Mouse (Mus musculus) layer of hippocampus, adult 18-20 months (tissue): Measurements from ENCODE around the gene Cblb. TPM values are rescaled to one million over a fixed set of nuclear protein-coding genes. Genes with fewer than 3 reads are reported as not detected.

Experiments
- DNase-seq, 2 experiments: peaks; one replicate each; pipeline ENCODE4 v3.0.0; 2022; ENCODE audit warnings: low spot score in 2 of 2
- total RNA-seq, 2 experiments: library from RNA; stranded (reverse); gene quantifications; 2 replicates each; pipeline ENCODE4 v1.2.3; 2021

Gene Cblb
- total RNA-seq, 2 experiments from 2014 or later = 35.2 to 35.3 TPM

DNA sequence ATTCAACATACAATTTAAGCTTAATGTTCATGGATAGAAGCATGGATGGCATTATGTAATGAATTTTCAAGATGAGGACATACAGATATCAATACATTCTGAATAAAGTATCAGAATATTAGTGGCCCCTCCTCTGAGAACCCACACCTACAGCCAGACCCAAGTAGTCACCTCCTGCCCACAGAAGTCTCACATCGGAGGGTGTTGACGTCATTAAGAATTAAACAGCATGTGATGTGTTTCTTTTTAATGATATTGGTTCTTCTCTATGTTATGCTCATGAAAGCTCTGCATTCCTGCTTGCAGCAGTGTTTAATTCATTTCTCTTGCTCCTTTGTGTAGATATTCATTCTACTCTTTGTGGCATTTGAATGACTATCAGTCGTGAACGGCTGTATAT, 94.9 kb downstream of the Cblb start:
- no peak for DNase-seq

DNA sequence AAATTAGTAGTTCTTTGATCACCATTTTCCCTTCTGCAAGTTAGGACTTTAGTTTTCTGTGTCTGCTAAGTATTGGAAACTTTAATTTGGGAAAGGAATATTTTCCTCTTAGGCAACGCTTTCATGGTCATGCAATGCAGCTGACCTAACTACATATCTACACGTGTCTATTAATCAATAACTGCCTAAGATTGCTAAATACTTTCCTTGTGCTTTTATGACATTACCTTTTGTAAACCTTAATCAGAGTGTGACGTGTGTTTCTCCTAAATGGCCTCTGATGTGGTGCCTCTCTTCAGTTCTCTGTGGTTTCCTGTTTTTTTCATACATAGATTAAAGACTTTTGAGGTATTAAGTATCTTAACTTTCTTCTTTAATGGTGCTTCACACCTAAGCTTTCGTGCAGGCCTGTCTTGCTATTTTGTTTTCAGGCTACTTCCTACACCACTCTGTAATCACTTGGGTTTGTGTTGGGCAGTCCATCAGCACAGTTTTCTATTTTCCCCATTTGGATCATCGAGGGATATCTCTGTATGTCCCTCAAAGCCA, 98.4 kb downstream of the Cblb start:
- no peak for DNase-seq

DNA sequence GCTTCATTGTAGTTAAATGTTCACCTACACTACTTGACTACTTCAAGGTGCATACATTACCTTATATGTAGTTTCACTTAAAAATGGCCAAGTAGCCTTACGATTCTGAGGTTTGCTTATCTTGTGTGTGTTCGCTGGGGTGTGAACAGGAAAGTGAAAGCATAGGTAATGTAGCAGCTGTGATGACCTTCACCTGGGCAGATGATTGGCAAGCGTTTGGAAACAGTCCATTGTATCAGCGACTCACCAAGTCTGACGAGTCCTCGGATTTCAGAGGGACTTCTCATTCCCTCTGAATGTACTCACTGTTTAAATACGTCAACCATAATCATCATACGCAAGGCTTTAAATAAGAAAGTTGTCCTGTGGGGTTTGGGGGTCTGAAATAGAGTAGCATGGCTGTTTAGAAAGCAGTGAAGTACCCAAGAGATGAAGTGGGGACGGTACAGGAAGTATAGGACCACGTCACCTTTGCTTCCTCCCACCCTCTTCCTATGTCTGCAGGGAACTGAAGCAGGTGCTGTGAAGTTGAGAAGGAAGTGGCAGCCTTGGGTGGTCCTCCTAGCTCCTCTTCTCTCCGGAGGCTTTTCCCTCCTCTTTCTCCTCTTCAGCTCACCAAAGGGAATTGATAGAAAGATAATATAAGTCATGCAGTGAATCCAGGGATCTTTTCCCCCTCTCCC, 101.9 kb downstream of the Cblb start:
- DNase-seq = no peak

DNA sequence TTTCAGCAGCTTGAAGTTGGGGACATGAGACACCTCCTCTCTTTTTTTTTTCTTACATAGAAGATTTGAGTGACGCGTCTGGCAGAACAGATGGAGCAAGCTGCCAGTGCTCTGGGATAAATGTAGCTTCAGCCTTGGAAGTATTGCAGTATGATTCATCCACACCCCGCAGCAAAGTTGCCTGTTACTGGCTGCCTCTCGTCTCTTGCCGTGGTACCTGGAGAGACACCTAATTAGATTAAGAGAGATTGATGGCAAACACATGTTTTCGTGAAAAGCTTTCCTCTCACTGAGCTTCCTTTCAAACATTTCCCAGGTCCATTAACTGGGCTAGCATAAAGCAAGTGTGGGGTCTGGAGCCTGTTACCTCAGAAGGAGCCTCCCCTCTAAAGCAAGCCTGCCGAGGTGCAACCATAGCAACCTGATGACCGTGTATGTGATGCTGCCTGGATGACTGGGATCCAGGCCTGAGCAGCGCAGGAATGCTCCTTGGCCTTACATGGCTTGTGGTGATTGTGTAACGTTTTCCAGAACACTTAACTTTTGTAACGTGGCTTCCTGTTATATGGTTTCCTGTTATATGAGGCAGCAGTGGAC, 103.7 kb downstream of the Cblb start:
- DNase-seq = peak; percentile 78 to 87

DNA sequence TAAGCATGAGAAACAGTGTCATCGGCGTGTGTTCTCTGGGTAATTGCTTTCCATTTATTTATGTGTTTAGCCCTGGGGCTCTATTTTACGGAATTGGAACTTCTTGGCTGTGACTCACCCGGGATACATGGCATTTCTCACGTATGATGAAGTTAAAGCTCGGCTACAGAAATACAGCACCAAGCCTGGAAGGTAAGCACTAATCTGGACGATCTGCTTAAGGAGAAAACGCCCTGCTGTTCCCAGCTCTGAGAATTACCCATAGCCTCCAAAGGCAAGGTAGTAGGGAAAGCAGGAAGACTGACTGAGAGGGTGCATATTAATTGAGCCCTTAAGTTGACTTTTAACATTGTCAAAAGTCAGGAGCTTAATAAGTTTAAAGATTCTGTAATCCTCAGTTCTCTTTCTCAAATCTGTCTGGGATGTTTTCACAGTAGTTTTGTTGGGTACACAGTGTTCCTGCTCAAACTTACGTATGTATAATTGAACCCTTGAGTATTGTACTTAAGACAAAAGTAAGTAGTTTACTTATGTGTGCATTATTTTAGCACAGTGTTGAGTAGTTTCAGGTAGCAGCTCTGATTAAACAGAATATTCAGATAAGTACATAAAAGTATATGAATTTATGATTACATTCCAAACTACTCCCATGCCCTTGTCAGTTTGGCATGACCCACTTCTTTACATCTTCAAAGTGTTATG, 104.8 kb downstream of the Cblb start:
- no peak for DNase-seq

DNA sequence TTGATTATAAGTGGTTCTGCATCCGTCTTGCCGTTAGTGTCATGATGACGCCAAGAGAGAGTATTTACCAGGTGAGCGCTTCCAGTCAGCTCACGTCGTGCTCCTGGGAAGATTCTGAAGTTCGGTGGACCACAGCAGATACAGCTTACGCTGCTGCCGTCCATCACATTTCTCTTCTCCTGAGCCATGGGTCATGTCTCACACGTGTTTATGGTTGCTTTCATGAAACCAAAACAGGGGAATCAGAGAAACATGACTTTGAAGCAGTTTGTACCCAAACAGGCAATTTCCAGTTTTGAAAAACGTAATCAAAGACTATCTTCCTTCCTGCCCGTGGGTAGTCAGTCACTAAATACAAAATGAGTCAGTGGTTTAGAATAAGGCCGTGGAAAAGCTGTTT, 112.1 kb downstream of the Cblb start:
- no peak for DNase-seq

DNA sequence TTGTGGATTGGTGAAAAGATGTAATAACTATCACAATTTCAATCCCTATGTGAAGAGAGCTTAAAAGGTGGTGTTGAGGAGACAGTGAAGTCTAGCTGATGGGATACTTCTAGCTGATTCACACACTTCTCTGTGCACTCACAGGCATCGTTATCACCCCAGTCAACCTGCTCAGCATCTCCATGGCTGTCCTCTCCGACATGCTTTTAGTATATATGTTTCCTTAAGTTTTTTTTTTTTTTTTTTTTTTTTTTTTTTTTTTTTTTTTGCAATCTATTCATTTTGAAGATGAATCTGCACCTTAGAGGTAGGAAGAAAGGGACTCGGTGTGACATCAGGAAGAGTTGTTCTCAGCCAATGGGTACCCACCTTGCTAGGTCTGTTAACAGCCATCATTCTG, 112.8 kb downstream of the Cblb start:
- no peak for DNase-seq

DNA sequence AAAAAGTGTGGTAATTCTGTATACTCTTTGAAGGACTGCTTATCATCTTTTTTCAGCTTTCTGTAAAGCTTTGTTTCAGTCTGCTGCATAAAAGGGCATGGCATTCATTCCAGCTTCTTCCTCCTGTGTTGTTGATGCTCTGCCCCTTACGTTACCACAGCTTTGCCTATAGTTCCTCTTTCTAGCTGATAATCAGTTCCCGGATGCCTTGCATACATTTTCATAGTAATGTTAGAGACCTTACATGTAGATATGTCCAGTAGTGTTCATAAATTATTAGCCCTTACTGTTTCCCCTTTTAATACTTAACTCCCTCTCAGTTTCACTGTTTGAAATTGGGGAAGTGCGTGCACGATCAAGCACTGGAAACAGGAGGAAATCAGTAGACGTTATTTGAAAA, 113.8 kb downstream of the Cblb start:
- DNase-seq = no peak

DNA sequence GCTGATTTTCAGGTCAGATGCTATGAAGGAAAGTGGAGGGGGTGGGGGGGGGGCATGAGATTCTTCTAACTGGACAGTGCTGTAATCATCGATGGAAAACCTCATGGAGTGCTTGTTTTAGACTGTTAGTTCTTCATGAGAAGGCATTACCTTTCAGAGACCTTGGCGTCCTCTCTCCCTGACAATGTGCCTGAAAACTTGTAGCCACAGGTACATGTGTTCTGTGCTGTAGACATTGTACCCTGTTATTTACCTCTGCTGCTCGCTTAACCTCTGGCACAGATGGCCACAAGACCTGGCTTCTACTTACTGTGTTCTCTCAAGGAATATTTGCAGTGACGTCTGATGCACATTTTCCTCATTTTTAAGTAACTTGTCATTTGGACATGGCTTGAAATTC, 114.5 kb downstream of the Cblb start:
- DNase-seq = no peak

DNA sequence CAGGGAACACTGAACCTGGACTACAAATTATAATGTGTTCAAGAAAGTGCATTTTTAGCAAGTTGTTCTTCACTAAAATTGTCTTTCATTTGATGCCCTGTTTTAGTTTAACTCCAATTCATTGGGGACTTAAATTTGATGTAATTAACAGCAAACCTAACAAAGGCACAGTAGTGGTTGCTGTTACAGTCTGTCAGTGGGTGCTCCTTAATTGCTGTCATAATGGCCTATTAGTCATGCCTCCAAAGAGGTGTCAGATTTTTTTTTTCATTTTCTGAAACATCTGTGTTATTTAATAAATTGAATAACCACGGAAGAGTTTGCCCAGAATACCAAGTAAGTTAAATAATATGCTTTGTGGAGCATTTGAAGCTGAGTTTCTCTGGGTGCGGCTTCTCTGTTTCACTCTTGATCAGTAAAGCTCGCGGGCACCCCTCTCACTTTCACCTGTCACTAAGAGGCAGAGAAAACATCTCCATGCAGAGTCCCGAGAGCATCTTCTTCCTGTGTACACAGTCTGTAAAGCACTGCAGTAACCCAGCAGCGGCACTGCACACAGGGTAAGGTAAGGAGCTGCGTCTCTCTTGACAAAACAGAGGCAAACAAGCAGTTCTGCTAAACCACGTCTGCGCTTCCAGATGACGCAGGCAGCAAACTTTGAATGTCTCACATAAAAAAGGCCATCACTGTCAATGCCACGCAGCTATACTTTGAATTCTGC, 116.1 kb downstream of the Cblb start:
- DNase-seq = no peak

DNA sequence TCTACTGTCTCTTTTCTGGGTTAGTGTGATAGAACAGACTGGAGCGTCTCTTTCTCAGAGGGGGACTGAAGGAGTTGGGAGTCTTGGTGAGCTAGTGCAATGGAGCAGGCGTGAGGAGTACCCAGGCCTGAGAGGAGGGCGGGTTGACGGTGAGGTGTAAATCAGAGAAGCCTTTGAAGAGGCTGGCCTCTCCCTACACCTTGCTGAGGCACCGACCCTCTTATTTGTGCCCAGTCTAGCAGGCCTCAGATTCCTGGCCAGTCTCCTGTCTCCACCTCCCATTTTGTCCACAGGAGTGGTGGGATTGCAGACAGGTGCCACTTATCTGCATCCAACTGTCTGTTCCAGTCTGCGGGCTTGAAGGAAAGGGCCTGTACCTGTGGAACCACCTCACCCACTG, 117.0 kb downstream of the Cblb start:
- no peak for DNase-seq

DNA sequence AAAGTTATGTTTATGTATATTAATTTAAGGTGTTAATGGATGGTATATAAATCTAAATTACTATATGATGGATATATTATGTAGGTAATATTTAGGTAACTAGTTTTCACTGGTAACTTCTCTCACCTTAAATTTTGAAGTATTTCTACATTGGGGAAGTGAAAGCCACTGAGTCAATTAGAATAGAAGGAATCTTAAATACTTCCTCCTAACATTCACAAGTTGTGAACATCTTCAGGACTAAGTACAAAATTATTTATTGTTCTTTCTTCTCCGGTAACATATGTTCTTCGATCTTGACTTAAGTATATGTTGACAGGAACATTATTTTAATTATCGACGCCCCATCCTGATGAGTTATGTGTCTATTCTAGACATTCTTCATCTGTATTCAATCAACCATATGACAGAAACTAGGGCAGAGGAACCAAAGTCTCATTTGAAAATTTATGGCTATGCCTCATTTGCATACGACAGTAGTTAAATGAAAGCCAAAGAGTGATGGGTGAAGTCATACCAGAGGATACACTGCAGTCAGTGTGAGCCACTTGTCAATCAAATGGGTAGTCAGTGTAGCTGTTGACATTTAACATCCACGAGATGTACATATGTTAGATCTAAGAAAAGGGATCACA, 118.2 kb downstream of the Cblb start:
- DNase-seq = no peak

DNA sequence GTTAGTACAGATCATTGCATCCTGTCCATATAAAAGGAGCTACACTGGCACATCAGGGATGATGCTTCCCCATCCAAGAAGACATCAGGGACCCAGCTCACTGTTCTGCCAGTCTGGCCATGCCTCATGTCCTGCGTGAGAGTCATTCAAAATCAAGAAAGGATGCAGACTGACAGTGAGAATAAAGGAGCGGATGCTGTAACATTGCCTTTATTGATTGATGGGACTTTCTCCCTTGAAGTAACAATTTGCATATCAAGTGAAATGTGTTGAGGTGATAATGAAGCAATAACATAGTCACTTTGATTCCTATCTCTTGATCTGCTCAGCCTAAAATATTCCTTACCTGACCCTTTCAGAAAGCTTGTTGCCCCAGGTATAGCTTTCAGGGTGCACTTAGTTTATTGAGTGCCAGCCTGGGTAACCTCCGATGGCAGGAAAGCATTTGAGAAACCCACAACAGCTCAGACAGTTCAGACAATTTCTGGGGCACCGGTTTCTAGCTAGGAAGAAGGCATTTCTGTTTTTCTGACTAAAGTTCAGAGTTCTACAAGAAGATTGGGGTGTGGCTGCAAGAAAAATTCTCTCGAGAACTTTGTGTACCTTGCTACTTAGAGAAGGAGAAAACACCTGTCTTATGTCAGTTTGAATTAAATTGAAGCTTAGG, 124.1 kb downstream of the Cblb start:
- DNase-seq = no peak

DNA sequence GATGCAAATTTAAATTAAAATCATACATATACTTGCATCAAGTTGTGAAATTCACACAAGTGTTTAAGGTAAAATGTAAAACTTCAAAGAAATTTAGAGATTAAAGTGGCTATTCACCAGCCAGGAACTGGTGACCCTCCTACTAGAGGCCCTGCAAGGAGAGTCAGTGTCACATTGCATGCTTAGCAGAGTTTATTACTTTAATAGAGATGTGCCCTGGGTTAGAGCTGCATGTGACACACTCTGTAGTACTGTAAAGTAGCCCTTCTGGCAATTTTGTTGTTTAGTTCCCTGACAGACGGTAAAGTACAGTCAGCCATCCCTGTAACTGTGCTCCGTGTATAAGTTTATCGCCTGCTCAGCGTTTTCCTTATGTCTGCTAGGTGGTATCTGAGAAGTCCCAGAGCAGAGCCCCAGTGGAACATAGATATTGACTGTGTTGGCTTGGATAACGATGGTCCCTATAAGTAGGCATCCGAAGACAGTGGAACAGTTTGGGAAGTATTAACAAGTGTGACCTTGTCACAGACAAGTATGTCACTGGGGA, 129.0 kb downstream of the Cblb start:
- no peak for DNase-seq

DNA sequence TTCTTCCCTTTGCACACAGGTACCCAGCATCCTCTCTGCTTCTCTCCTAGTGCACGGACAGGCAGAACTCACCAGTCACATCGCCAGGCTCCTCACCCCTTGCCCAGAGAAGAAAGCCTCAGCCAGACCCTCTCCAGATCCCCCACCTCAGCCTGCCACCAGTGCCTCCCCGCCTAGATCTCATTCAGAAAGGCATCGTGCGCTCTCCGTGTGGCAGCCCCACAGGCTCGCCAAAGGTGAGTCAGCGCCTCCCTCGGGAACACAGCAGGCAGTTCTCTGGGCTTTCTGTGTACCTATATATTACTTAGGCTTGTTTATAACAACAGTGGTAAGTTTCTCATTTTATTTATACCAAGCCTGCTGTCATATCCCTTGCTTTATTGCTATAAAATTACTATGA, 133.2 kb downstream of the Cblb start:
- DNase-seq = no peak

DNA sequence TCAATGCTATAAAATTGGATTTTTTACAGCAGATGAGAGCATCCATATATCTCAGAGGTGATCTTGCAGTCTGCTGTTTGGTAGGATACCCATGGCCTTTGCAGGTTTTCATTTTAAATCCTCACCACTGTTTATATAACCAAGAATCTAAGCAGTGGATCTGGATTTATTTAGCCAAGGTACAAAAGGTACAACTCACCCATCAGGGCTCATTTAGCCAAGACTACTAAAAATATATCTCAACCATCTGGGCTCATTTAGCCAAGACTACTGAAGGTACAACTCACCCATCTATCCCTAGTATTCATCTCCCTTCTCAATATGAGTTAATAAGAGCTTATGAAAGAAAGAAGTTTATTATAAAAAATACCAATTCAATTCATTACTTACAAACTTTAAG, 142.2 kb downstream of the Cblb start:
- DNase-seq = no peak

DNA sequence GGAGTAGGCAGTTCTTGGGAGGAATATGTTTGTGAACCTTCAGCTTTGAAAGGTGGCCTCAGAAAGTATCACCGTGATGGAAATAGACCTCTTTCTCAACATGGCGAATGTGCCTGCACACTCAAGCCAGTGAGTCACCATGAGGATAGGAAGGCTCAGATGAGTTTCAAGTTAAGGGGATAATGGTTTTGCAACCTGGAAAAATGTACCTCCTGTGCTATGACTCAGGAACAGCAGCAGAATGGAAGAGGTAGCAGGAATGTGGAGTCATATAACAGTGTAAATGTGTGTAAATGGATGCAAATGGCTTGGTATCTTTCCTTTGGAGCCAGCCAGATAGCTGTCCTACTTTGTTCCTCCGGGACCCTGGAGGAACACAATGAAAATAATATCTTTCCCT, 148.8 kb downstream of the Cblb start:
- DNase-seq = no peak

DNA sequence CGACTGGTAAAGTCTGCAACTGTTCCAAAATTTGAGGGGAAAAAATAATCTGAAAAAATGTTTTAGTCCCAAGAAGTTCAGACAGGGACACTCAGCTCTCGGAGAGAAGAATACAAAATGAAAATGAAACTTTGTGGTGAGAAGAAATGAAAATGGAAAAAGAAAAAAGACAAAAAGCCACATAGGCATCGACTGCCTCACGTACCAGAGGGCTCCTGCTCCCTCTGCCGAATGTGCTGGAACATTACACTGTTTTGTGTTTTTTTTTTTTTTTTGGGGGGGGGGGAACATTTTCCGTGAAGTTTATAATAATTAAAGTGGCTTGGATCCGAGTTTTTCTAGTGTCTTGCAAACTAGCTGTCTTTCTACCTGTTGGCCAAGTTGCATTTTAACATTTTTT, 151.0 kb downstream of the Cblb start:
- no peak for DNase-seq

DNA sequence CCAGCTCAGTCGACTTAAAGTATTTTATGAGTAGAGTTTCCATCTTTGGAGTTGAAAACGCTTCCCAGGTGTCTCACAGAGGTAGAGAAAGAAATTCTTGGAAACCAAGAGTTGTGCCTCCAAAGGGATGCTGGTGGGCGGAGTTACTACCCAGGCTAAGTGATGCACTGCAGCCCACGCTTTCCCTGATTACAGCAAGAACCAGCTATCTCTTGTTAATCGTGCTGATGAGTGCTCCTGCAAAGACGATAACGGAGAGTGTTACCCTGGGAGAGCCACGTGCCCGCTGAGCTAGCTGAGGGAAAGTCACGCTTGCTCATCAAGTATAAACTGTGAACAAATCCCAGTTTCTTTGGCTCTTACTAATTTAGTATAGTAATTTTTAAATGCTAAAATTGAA, 153.3 kb downstream of the Cblb start:
- DNase-seq = no peak

DNA sequence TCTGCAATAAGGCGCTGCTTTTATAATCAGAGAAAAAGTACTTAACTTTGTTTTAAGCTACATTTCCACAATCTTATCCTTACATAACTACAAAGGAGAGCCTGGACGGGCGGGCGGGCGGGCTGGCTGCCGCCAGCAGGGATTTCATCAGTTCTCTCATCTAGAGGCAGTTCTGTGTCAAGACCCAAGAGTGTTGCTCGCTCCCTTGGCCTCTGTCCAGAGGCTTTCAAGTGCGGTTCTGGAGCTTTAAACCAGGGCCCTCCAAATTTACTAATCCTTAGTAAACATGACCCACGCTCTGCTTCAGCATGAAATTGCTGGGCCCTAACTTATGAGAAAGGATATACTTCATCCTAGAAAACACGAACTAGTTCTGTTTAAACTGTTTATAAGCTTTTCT, 155.7 kb downstream of the Cblb start:
- DNase-seq = no peak

DNA sequence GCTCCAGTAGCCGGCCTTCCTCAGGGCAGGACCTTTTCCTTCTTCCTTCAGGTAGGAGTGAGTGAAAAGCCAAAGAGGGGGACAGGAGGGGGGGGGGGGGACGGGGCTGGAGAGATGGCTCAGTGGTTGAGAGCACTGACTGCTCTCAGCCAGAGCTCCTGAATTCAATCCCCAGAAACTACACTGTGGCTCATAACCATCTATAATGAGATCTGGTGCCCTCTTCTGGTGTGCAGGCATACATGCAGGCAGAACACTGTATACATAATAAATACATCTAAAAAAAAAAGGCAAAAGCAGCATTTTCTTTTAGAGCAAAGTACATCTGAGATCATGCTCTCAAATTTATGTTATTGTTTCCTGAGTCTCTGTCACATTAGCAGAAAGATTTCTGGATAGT, 158.1 kb downstream of the Cblb start:
- no peak for DNase-seq
